Mouse (Mus musculus) G1E (cell line): ENCODE measurements around the gene Grhl1.

ENCODE experiments used
- CTCF ChIP-seq: IDR thresholded peaks from 2 replicates; pipeline ENCODE4 v1.5.1; 2012; ENCODE audit warnings: low read depth, low read length, inconsistent platforms, mixed read lengths
- GATA1 ChIP-seq: IDR thresholded peaks from 2 replicates; pipeline ENCODE4 v1.6.1; 2012; ENCODE audit warnings: borderline replicate concordance, low read length, inconsistent platforms, mixed read lengths
- GATA2 ChIP-seq: IDR thresholded peaks from 2 replicates; pipeline ENCODE4 v1.6.1; 2012; ENCODE audit warnings: low read depth, low read length, inconsistent platforms, borderline replicate concordance
- POLR2AphosphoS5 ChIP-seq: IDR thresholded peaks from 2 replicates; pipeline ENCODE4 v1.6.1; 2012; ENCODE audit warnings: low read depth, low read length, inconsistent platforms; ENCODE audit not compliant: insufficient replicate concordance

DNA sequence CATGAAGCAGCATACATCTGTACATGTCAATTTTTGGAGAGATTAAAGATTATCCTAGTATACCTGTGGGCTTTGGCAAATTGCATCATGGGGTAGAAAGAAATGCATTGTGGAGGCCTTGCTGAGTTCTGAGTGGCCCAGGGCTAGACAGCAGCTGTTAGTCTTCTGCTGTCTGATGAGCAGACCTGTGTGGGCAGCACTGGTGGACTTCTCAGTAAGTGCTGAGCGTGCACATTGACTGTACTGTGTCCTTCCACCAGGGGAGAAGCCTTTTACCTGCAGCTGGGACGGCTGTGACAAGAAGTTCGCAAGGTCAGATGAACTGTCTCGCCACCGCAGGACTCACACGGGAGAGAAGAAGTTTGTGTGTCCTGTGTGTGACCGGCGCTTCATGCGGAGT lies 87.8 kb downstream of the Grhl1 start:
- TF ChIP-seq GATA2 (no peak), CTCF (no peak), GATA1 (no peak), POLR2AphosphoS5 (no peak)
